Mouse (Mus musculus) ovary, adult 10 weeks (tissue): Measurements from ENCODE around the gene Olfr368. TPM values are rescaled to one million over a fixed set of nuclear protein-coding genes. Genes with fewer than 3 reads are reported as not detected.

Experiments used
- polyA plus RNA-seq: library from polyadenylated mRNA; stranded (reverse); fragments of 350-450 nt; fragmentation: Illumina TruSeq; extraction: RNeasy Lipid Tissue Mini Kit (QIAGEN cat#74804); gene quantifications from one replicate; pipeline ENCODE4 v1.2.3, GENCODE M21; 2014

Gene Olfr368
- not detected for polyA plus RNA-seq

GRCm38 (mm10) chr2:37326215-37326614, at the start of gene Olfr368:
Gene Olfr368, plus strand, starts transcription at chr2:37326515.

DNA sequence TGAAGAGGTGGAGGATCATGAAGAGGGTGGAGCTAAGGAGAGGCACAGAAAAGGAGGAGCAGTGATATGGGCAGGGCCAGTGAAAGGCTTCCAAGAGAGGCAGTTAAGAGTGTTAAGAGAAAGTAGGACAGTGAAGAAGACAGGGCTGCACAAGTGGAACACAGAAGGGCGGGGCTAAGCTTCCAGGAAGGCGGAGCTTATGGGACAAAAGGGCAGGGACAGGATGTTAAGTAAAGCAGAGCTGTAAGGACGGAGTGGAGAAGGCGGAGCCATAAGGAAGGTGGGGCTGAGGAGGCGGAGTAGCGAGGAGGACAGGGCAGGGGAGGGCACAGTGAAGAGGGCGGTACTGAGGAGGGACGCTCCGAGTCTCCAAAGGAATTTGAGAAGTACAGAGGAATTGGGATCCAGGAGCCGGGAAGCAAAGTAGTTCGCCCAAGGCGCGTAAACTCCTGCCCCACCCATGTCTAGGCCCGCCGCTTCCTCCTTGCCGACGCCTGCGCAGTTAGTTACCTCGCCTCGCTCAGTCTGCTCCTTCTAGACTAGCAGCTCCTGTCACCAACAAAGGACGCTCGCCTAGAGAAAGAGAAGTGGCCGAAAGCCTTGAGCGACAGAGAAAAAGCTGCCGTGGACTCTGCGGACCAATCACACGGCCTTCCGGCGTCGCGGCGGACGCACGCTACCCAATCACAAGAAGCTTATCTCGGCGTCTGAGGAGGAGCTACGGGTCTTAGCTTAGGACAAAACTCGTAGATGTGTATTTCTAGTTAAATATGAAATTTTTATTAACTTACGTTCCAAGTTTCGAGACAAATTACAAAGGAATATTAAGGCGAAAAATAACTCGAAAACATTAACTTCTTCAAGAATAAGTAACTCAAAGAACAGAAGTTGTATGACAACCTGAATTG, 32.6 kb downstream of the Olfr368 start, which contains the start of gene Pdcl:
TSS of gene Pdcl (minus strand) at position 700 of the 908 bp plus-strand sequence.

Other genes starting within 250 kb of the Olfr368 start
- gene Olfr361, start 237.2 kb upstream of the Olfr368 start, polyA plus RNA-seq = not detected
- gene Olfr362, start 208.6 kb upstream of the Olfr368 start, polyA plus RNA-seq = not detected
- not detected for gene Olfr364-ps1, start 187.2 kb upstream of the Olfr368 start, polyA plus RNA-seq
- gene Olfr365, start 138.3 kb upstream of the Olfr368 start, polyA plus RNA-seq = not detected
- not detected for gene Olfr366, start 114.9 kb upstream of the Olfr368 start, polyA plus RNA-seq
- 140 TPM for gene Pdcl, start 32.8 kb downstream of the Olfr368 start, polyA plus RNA-seq
- 60.8 TPM for gene Rc3h2, start 96.4 kb downstream of the Olfr368 start, polyA plus RNA-seq
- gene Zbtb26, start 116.6 kb downstream of the Olfr368 start, polyA plus RNA-seq = 26.0 TPM
- 57.2 TPM for gene Zbtb6, start 116.7 kb downstream of the Olfr368 start, polyA plus RNA-seq
- gene Rabgap1, start 116.8 kb downstream of the Olfr368 start, polyA plus RNA-seq = 74.5 TPM
- gene Gpr21, start 189.8 kb downstream of the Olfr368 start, polyA plus RNA-seq = 1.5 TPM